Mouse (Mus musculus) embryonic facial prominence, embryonic 13.5 days (tissue): ENCODE data around the gene Pik3cd. TPM values are rescaled to one million over a fixed set of nuclear protein-coding genes. Genes with fewer than 3 reads are reported as not detected.
"Not testable (repeated sequence)": the region's sequence is repeated elsewhere in the genome, so short reads cannot be mapped to it uniquely, and the experiment has no call there.

ENCODE experiments used
- ATAC-seq: fragments of 200-750 bp; cut with Nextera tagmentation; 2 replicates; pipeline ENCODE4 v1.8.0; 2017; ENCODE audit warnings: low read depth; ENCODE audit not compliant: insufficient number of reproducible peaks, insufficient read depth, low FRiP score, low TSS enrichment
- H3K27ac ChIP-seq: fragments of 300-500 bp; sonication (generic); 2 replicates; pipeline ENCODE4 v1.5.1; 2015; ENCODE audit warnings: moderate library complexity, mild to moderate bottlenecking, inconsistent platforms
- H3K27me3 ChIP-seq: fragments of 300-500 bp; sonication (generic); 2 replicates; pipeline ENCODE4 v1.6.1; 2015; ENCODE audit warnings: mild to moderate bottlenecking, inconsistent platforms
- H3K36me3 ChIP-seq: fragments of 300-500 bp; sonication (generic); 2 replicates; pipeline ENCODE4 v1.6.1; 2015; ENCODE audit warnings: mild to moderate bottlenecking, inconsistent platforms
- H3K4me1 ChIP-seq: fragments of 300-500 bp; sonication (generic); 2 replicates; pipeline ENCODE4 v1.6.1; 2015; ENCODE audit warnings: inconsistent platforms
- H3K4me2 ChIP-seq: fragments of 300-500 bp; sonication (generic); 2 replicates; pipeline ENCODE4 v1.6.1; 2015; ENCODE audit warnings: moderate library complexity, mild to moderate bottlenecking, inconsistent platforms
- H3K4me3 ChIP-seq: fragments of 300-500 bp; sonication (generic); 2 replicates; pipeline ENCODE4 v1.5.1; 2015; ENCODE audit warnings: mild to moderate bottlenecking, inconsistent platforms
- H3K9ac ChIP-seq: fragments of 300-500 bp; sonication (generic); 2 replicates; pipeline ENCODE4 v1.6.1; 2015; ENCODE audit warnings: mild to moderate bottlenecking, inconsistent platforms
- H3K9me3 ChIP-seq: fragments of 300-500 bp; sonication (generic); 2 replicates; pipeline ENCODE4 v1.6.1; 2016; ENCODE audit warnings: inconsistent platforms
- WGBS: fragments of 180-500 bp; shearing (Covaris S2); methylation state at CpG from one replicate; pipeline ENCODE4 v1.1.7; 2015; ENCODE audit warnings: mixed read lengths; 5-methylcytosine and 5-hydroxymethylcytosine counted together
- polyA plus RNA-seq: library from polyadenylated mRNA; unstranded; fragments of >200 nt; fragmentation: Nextera tagmentation; extraction: Ambion mirVana; gene quantifications from 2 replicates; pipeline ENCODE4 v1.2.1, GENCODE M21; 2015

The Pik3cd gene
- polyA plus RNA-seq, 1 experiment from 2014 or later = 4.4 TPM

DNA sequence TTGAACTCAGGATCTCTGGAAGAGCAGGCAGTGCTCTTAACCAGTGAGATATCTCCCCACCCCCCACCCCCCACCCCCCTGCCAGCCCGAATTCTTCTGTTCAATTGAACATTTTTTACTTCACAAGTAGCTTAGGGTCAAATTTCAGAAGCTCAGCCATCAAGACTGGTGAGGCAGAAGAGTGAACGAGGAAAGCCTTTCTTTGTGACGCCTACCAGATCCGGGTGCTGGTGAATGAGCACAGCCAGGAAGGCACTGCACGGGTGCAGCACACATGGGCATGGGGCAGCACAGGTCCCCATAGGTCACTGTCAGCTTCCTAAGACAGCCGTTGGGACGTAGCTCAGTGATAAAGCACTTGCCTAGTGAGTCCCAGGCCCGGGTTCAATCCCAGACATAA lies 82.4 kb downstream of the Pik3cd start:
- Histone ChIP-seq H3K36me3 (peaks cover 17% of the 10 kb centered on the region), H3K9me3 (peaks cover 2% of the 10 kb centered on the region; the same call in 1 of the 2 replicates), H3K4me1 (peaks cover 5% of the 10 kb centered on the region), H3K4me2 (no peak overlapping the region), H3K4me3 (no peak overlapping the region), H3K27me3 (no peaks in the 10 kb centered on the region), H3K27ac (no peak overlapping the region), H3K9ac (no peak overlapping the region)
- no peak for ATAC-seq
- WGBS = 33% methylated on average over 8 of the region's 8 CpGs

DNA sequence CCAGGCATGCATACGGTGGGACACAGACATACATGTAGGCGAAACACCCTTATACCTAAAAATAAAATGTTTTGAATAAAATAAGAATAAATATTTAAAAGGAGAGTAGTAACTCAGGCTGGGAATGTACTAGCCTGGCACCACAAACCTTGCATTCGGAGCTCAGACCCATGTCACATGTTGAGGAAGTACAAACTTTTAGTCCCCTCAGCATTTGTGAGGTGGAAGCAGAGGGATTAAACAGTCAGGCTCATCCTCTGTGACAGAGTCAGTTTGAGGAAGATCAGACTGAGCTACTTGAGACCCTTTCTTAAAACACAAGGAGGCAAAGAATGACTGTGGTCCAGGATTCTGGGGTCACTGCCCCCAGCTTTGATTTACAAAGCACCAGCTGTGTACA lies 85.4 kb downstream of the Pik3cd start:
- H3K27ac ChIP-seq, H3K4me1 ChIP-seq, H3K9ac ChIP-seq, ATAC-seq, H3K27me3 ChIP-seq, H3K9me3 ChIP-seq, H3K4me3 ChIP-seq, H3K4me2 ChIP-seq: not testable (repeated sequence)
- WGBS = 76% methylated on average over 3 of the region's 3 CpGs
- H3K36me3 ChIP-seq = peaks cover 26% of the 10 kb centered on the region

- Histone ChIP-seq H3K9ac (no peak overlapping the region), H3K27ac (no peak overlapping the region), H3K4me1 (no peaks in the 10 kb centered on the region), H3K4me2 (no peak overlapping the region), H3K4me3 (no peak overlapping the region), H3K27me3 (no peaks in the 10 kb centered on the region), H3K36me3 (peaks cover 26% of the 10 kb centered on the region), H3K9me3 (peaks cover 5% of the 10 kb centered on the region; the same call in 1 of the 2 replicates)
- WGBS = 98% methylated on average over 3 of the region's 3 CpGs
- no peak for ATAC-seq
Measured at GRCm38 (mm10) chr4:149614869-149615268, 87.5 kb downstream of the Pik3cd start.

- H3K9ac ChIP-seq, H3K9me3 ChIP-seq, H3K4me2 ChIP-seq, H3K27me3 ChIP-seq, H3K4me3 ChIP-seq, H3K27ac ChIP-seq, H3K4me1 ChIP-seq: not testable (repeated sequence)
- peaks cover 26% of the 10 kb centered on the region for H3K36me3 ChIP-seq
- 63% methylated on average over 6 of the region's 6 CpGs for WGBS
- ATAC-seq = peak; percentile 48; the same call in 1 of the 2 replicates
Measured at GRCm38 (mm10) chr4:149613497-149613896, 88.9 kb downstream of the Pik3cd start.

- no peak overlapping the region for H3K27ac ChIP-seq
- 50% methylated on average over 10 of the region's 10 CpGs for WGBS
- H3K4me2 ChIP-seq = no peak overlapping the region
- ATAC-seq = no peak
- peaks cover 5% of the 10 kb centered on the region; the same call in 1 of the 2 replicates for H3K9me3 ChIP-seq
- H3K27me3 ChIP-seq = no peaks in the 10 kb centered on the region
- peaks cover 22% of the 10 kb centered on the region for H3K36me3 ChIP-seq
- peaks cover 23% of the 10 kb centered on the region for H3K4me1 ChIP-seq
- H3K9ac ChIP-seq = no peak overlapping the region
- H3K4me3 ChIP-seq = no peak overlapping the region
Measured at GRCm38 (mm10) chr4:149611376-149612044, 90.9 kb downstream of the Pik3cd start.

GRCm38 (mm10) chr4:149609256-149610025 lies 92.9 kb downstream of the Pik3cd start:
- H3K9me3 ChIP-seq = no peaks in the 10 kb centered on the region
- H3K27me3 ChIP-seq = no peaks in the 10 kb centered on the region
- H3K9ac ChIP-seq = no peak overlapping the region
- peak overlapping the region; percentile 1; the same call in 1 of the 2 replicates for H3K27ac ChIP-seq
- 0 out of 2 replicates have a peak, but pooled peaks have one; percentile 49 for ATAC-seq
- peaks cover 23% of the 10 kb centered on the region for H3K4me1 ChIP-seq
- peaks cover 4% of the 10 kb centered on the region; the same call in 1 of the 2 replicates for H3K36me3 ChIP-seq
- H3K4me3 ChIP-seq = no peak overlapping the region
- WGBS = 63% methylated on average over 8 of the region's 8 CpGs
- no peak overlapping the region for H3K4me2 ChIP-seq

- 0 out of 2 replicates have a peak, but pooled peaks have one; percentile 56 for ATAC-seq
- no peaks in the 10 kb centered on the region for H3K9me3 ChIP-seq
- peaks cover 23% of the 10 kb centered on the region for H3K4me1 ChIP-seq
- no peak overlapping the region for H3K4me2 ChIP-seq
- H3K4me3 ChIP-seq = no peak overlapping the region
- no peaks in the 10 kb centered on the region for H3K36me3 ChIP-seq
- no peak overlapping the region for H3K27ac ChIP-seq
- H3K9ac ChIP-seq = no peak overlapping the region
- H3K27me3 ChIP-seq = no peaks in the 10 kb centered on the region
- WGBS = 64% methylated on average over 6 of the region's 6 CpGs
Measured at GRCm38 (mm10) chr4:149608309-149608638, 94.1 kb downstream of the Pik3cd start.

GRCm38 (mm10) chr4:149607591-149608308 lies 94.6 kb downstream of the Pik3cd start:
- Histone ChIP-seq H3K9me3 (no peaks in the 10 kb centered on the region), H3K27me3 (no peaks in the 10 kb centered on the region), H3K4me1 (peaks cover 23% of the 10 kb centered on the region), H3K4me2 (peak overlapping the region; percentile 33), H3K36me3 (no peaks in the 10 kb centered on the region), H3K27ac (peak overlapping the region; percentile 33; the same call in 1 of the 2 replicates), H3K9ac (0 out of 2 replicates have a peak overlapping the region, but pooled peaks have one; percentile 46), H3K4me3 (no peak overlapping the region)
- 41% methylated on average over 20 of the region's 20 CpGs for WGBS
- no peak for ATAC-seq

DNA sequence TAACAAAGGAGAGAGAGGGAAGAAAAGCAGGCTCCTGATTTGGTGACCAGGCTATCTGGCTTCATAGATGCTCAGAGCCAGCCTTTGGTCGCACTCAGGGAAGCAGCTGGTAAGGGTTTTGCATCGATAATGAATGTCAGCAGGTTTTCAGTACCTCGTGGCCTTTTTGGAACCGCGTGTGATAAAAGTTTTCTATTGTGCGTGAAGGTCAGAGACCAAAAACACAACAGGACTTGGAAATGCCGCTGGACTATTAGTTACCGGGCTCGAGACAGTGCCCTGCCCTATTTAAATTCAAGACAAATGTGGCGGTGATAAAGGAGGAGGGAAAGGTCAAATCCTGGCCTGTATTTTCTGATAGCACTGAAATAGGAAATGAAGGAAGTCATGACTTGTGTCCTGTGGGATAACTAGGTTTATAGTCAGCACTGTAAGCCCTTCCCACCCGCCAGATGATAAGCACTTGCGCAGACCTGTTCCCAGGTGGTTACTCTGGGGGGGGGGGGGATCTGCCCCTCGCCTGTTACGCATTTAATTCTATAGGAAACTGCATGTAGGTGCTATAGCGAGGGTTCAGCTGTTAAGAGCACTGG lies 95.5 kb downstream of the Pik3cd start:
- H3K4me2 ChIP-seq = no peak overlapping the region; the same call in 1 of the 2 replicates
- no peaks in the 10 kb centered on the region for H3K9me3 ChIP-seq
- WGBS = 49% methylated on average over 15 of the region's 15 CpGs
- H3K4me3 ChIP-seq = no peak overlapping the region
- 0 out of 2 replicates have a peak overlapping the region, but pooled peaks have one; percentile 46 for H3K9ac ChIP-seq
- H3K27me3 ChIP-seq = no peaks in the 10 kb centered on the region
- no peaks in the 10 kb centered on the region for H3K36me3 ChIP-seq
- no peak overlapping the region for H3K27ac ChIP-seq
- peaks cover 26% of the 10 kb centered on the region for H3K4me1 ChIP-seq
- no peak for ATAC-seq

GRCm38 (mm10) chr4:149606056-149606455 lies 96.3 kb downstream of the Pik3cd start:
- 72% methylated on average over 18 of the region's 18 CpGs for WGBS
- no peak for ATAC-seq

GRCm38 (mm10) chr4:149604518-149604917 lies 97.9 kb downstream of the Pik3cd start:
- WGBS = 79% methylated on average over 3 of the region's 3 CpGs
- ATAC-seq = no peak
- Histone ChIP-seq H3K27me3 (no peaks in the 10 kb centered on the region), H3K4me2 (no peak overlapping the region), H3K27ac (no peak overlapping the region), H3K4me1 (peaks cover 31% of the 10 kb centered on the region), H3K9me3 (no peaks in the 10 kb centered on the region), H3K9ac (no peak overlapping the region), H3K4me3 (no peak overlapping the region), H3K36me3 (no peaks in the 10 kb centered on the region)

More at GRCm38 (mm10) chr4:149606056-149606455, 96.3 kb downstream of the Pik3cd start:
- no peaks in the 10 kb centered on the region for H3K9me3 ChIP-seq
- H3K27ac ChIP-seq = no peak overlapping the region
- H3K4me1 ChIP-seq = peaks cover 31% of the 10 kb centered on the region
- no peak overlapping the region for H3K4me3 ChIP-seq
- no peaks in the 10 kb centered on the region for H3K36me3 ChIP-seq
- H3K27me3 ChIP-seq = no peaks in the 10 kb centered on the region
- H3K4me2 ChIP-seq = no peak overlapping the region
- no peak overlapping the region for H3K9ac ChIP-seq
